Mouse (Mus musculus): Measurements from ENCODE around the gene Myo3a.
"Not testable (repeated sequence)": the region's sequence is repeated elsewhere in the genome, so short reads cannot be mapped to it uniquely, and the experiment has no call there.

Gene Myo3a

GRCm38 (mm10) chr2:22227308-22227707 is at the start of gene Myo3a:
Myo3a (plus strand) TSS chr2:22227503.
- no peak for DNase-seq (ENCODE audit: low spot score in 2 of 2)

- DNase-seq (ENCODE audit: low spot score in 2 of 2) = no peak
Measured at GRCm38 (mm10) chr2:22250462-22250861, 23.2 kb downstream of the Myo3a start.

- DNase-seq (ENCODE audit: low spot score in 2 of 2) = no peak
Measured at GRCm38 (mm10) chr2:22251045-22251444, 23.7 kb downstream of the Myo3a start.

DNA sequence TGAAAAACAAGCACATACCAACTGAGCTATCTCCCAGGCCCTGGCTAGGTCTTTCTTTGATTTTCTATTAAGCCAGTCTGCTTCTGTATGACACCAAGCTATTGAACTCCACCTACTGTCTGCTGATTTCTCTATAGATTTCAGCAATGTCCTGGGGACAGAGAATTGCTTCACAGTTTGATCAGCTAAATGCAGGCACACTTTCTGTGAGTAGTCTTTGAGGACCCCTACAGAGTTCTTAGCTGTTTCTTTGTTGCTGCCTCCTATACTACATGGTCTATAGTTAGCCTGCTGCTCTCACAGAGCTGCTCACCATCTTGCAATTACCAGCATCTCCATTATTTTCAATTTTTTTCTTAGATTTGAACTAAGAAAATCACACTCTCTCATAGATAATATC is 28.3 kb downstream of the Myo3a start:
- no peak for DNase-seq (ENCODE audit: low spot score in 2 of 2)

GRCm38 (mm10) chr2:22271555-22271954 is 44.3 kb downstream of the Myo3a start:
- DNase-seq (ENCODE audit: low spot score in 2 of 2) = no peak

- no peak for DNase-seq (ENCODE audit: low spot score in 2 of 2)
Measured at GRCm38 (mm10) chr2:22285366-22285765, 58.1 kb downstream of the Myo3a start.

DNA sequence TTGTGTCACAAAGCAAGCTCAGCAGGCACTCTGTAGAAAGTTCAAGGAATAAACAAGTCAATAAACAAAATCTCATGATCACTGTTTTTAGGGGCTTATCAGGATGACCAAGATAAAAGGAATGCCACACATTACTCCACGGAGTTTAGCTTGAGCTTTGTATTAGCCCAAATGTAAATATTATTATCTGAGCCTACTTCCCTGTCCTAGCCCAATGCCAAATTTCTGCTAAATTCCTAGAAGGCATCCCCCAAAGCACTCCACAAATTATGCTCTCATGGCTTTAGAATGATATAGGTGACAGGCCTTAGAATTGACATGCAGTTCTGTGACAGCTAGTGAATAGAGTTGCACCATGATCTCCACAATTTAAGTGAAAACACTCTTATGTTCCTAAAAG is 58.5 kb downstream of the Myo3a start:
- DNase-seq (ENCODE audit: low spot score in 2 of 2) = no peak

DNA sequence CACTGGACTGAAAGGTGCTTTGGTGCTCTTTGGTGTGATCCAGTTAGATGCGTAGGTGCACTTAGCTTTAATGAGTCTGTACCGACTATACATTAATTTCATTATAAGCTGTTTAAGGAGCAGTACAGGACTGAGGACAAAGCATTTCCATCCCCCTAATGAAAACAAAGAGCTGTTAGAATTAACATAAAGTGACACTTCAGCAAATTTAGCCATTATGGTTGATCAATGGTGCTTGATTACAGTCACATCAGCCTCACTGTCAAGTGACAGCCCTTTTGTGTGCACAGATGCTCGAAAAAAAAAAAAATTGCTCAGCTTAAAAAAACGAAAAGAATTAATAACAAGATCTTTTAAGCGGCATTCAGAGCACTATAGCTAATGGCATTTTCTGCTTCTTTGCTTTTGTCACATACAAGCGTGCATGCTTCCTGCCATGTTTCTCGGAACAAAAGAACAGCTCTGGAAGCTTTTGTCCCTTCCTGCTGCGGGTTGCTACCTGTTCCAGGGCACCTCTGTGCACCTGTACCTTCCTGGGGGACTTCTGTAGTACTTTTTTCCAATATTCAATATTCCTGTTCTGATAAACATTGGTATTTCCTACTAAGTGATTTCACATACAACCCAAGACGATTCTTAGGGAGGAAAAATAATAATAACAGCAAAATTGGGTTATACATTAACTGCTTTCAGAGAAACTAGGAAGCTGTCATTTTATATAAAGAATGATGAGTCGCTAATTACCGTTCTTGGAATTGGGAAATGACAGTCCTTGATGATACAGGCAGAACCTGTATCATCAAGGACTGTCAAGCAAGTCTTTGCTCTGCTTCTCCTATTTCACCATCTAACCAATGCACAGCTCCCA is 66.5 kb downstream of the Myo3a start:
- DNase-seq (ENCODE audit: low spot score in 2 of 2) = no peak

- no peak for DNase-seq (ENCODE audit: low spot score in 2 of 2)
Measured at GRCm38 (mm10) chr2:22294447-22294738, 67.1 kb downstream of the Myo3a start.

DNA sequence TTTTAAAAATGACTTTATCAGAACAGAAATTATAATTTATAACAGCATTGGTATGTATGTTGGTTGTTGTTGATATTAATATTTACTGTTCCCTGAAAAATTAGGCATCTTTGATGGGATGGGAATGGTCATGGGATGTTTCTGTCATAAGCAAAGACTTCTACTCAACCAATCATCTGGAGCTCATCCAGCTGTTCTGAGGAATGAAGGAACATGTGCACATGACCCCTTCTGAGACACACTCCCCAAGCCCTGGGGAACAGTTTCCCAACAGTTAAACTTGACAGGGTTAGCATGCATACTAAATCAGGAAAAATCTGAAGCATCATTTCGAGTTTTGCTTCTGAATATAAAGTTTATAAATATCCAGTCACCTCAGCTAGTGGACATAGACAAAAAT is 70.6 kb downstream of the Myo3a start:
- DNase-seq (ENCODE audit: low spot score in 2 of 2) = no peak

- DNase-seq (ENCODE audit: low spot score in 2 of 2) = no peak
Measured at GRCm38 (mm10) chr2:22338269-22338857, 111.1 kb downstream of the Myo3a start.

- not testable (repeated sequence) for DNase-seq (ENCODE audit: low spot score in 2 of 2)
Measured at GRCm38 (mm10) chr2:22410511-22410910, 183.2 kb downstream of the Myo3a start.

DNA sequence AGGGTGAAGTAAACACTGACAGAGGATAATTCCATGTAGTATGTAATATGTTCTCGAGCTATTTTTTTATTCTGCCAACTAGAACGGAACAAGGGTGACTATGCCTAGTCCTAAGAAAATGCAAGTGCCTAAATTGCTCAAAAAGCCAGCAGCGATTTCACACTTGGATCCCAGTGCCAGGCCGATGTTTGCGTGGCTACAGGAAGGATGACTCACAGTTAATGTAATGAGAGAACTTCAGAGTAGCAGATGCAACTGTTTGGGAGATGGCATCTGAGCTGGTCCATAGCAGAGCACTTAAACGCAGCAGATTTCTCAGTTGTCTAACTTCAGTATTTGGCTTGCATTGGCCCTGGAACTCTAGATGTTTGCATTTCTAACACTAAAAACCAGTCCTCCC is 321.1 kb downstream of the Myo3a start:
- no peak for DNase-seq (ENCODE audit: low spot score in 2 of 2)

DNA sequence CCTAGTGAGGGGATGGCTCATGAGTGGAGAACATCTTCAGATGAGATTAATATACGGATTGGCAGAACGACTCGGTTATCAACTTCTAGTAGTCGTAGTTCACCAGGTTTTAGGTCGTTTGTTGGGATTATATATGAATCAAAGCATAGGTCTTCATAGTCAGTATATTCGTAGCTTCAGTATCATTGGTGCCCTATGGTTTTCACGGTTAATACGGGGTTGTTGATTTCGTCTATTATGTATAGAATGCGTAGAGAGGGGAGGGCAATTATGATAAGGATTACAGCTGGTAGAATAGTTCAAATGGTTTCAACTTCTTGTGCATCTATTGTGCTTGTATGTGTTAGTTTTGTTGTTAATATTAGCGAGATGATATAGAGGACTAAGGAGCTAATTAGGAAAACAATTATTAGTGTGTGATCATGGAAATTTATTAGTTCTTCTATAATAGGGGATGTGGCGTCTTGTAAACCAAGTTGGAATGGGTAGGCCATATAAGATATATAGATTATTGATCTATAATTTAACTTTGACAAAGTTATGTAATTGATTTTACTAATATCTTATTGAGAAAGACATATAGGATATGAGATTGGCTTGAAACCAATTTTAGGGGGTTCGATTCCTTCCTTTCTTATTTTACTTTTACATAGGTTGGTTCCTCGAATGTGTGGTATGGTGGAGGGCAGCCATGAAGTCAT is 360.3 kb downstream of the Myo3a start:
- not testable (repeated sequence) for DNase-seq (ENCODE audit: low spot score in 2 of 2)

- DNase-seq (ENCODE audit: low spot score in 2 of 2) = not testable (repeated sequence)
Measured at GRCm38 (mm10) chr2:22588170-22588541, 360.9 kb downstream of the Myo3a start.

DNA sequence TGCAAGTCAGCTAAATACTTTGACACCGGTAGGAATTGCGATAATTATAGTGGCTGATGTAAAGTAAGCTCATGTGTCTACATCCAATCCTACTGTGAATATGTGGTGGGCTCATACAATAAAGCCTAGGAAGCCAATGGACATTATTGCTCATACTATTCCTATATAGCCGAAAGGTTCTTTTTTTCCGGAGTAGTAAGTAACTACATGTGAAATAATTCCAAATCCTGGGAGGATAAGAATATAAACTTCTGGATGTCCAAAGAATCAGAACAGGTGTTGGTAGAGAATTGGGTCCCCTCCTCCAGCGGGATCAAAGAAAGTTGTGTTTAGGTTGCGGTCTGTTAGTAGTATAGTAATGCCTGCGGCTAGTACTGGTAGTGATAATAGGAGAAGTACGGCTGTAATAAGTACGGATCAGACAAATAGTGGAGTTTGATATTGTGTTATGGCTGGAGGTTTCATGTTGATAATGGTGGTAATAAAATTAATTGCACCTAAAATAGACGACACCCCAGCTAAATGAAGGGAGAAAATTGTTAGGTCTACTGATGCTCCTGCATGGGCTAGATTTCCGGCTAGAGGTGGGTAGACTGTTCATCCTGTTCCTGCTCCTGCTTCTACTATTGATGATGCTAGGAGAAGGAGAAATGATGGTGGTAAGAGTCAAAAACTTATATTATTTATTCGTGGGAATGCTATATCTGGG is 361.5 kb downstream of the Myo3a start:
- DNase-seq (ENCODE audit: low spot score in 2 of 2) = not testable (repeated sequence)

DNA sequence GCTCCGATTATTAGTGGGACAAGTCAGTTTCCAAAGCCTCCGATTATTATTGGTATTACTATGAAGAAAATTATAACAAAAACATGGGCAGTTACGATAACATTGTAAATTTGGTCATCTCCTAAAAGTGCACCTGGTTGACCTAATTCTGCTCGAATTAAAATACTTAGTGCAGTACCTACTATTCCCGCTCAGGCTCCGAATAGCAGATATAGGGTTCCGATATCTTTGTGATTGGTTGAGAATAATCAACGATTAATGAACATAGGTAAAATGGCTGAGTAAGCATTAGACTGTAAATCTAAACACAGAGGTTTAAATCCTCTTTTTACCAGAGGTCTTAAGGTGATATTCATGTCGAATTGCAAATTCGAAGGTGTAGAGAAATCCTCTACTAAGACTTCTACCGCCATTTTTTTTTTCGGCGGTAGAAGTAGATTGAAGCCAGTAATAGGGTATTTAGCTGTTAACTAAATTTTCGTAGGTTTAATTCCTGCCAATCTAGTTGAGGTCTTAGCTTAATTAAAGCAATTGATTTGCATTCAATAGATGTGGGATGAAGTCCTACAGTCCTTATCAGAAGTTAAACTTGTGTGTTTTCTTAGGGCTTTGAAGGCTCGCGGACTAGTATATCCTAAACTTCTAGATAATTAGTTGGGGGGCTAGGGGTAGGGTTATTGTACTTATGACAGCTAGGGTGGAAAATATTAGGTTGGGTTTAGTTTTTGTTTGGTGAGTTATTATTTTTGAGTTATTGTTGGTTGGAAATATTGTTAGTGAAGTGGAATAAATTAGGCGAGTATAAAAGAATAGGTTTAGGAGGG is 362.3 kb downstream of the Myo3a start:
- not testable (repeated sequence) for DNase-seq (ENCODE audit: low spot score in 2 of 2)

- no peak for DNase-seq (ENCODE audit: low spot score in 2 of 2)
Measured at GRCm38 (mm10) chr2:22590206-22590490, 362.8 kb downstream of the Myo3a start.

DNA sequence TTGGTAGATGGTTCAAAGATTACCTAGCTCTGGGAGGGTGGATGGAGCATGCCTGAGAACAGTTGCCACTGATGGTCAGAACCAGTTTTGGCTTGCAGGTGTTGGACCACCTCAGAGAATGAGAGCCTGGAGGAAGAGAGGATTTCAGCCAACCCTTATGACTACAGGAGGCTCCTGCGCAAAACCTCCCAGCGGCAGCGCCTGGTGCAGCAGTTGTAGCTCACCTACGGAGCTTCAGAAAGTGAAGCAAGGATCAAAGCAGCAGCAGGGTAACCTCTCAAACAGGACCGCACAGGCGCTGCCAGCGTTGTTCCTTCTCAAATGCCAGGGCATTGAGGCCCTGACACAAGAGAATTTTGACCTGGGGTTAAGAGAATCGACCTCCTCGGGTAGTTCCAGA is 390.6 kb downstream of the Myo3a start:
- no peak for DNase-seq (ENCODE audit: low spot score in 2 of 2)

DNA sequence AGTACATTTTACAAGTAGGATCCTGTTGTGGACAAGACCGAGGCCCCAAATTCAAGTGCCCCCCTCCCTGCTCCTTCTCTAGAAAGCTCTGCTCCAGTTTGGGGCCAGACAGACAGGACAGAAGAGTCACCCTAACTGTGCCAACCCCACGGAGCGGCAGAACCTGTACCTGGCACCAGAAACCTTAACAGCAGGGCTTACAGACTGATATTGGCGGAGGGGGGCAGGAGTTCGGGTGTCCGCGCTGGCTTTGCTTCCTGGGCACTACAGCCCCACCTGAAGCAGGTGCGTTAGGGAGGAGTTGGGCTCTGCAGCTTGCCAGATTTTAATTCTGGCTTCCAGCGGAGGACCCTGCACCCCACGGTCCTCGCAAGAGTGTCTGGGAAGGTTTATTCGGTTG is 392.1 kb downstream of the Myo3a start:
- DNase-seq (ENCODE audit: low spot score in 2 of 2) = no peak

DNA sequence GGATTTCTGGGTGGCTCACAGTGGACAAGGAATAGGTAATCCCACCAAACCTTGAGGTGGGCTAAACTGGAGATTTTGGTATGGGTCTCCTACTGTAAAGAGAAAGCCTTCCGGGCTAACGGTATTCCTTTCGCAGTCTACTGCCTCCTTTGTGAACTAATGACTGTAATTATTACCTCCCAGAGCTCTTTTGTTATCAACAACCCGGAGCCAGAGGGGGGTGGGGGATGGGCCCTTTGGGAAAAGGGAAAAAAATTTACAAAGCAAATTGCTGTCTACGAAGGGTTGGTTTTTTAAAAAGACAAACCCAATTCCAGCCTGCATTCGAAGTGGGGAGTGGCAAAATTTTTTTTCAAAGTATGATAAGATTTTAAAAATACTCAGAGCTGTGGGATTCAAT is 392.7 kb downstream of the Myo3a start:
- no peak for DNase-seq (ENCODE audit: low spot score in 2 of 2)

- no peak for DNase-seq (ENCODE audit: low spot score in 2 of 2)
Measured at GRCm38 (mm10) chr2:22620534-22620933, 393.2 kb downstream of the Myo3a start.

Data from spleen, postnatal 4 days (tissue).